Mouse (Mus musculus): ENCODE results near the gene Cops3. TPM values are rescaled to one million over a fixed set of nuclear protein-coding genes. Genes with fewer than 3 reads are reported as not detected.
A peak's percentile ranks its signal among the peaks of the same experiment; 100 is the strongest.

The Cops3 gene
- polyA plus RNA-seq, 1 experiment = 9.9 TPM

DNA sequence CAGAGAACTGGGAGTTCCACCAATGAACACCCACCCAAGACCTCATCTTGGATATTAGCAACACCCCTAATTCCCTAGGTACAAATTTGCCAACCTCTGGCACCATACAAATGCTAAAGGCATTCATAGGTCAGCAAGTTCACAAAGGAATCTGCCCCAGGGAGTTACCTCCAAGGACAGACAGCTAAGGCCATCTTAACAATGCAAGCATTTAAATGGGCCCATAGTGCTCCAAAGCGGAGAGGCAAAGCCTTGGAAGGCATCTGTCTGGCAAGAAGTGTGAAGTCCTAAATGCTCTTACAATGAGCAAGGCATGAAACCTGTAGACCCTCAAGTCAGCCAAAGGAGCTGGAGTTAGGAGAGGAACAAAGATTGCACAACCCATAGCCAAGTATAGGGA is 25.3 kb downstream of the Cops3 start:
- no peak overlapping the region for H3K27ac ChIP-seq (ENCODE audit: insufficient read depth, low read length)
- H3K4me3 ChIP-seq (ENCODE audit: extremely low read depth, insufficient read depth, insufficient read length) = no peak overlapping the region
- 90% methylated on average over 1 of the region's 1 CpGs for WGBS
- H3K27me3 ChIP-seq (ENCODE audit: control insufficient read depth, insufficient read depth, low read length) = no peaks in the 10 kb centered on the region
- no peak for DNase-seq (ENCODE audit: low read depth in 1 of 2, low spot score in 2 of 2)
- H3K4me1 ChIP-seq (ENCODE audit: control insufficient read depth, insufficient read depth, insufficient read length) = peaks cover 2% of the 10 kb centered on the region; the same call in 1 of the 2 replicates
- H3K36me3 ChIP-seq (ENCODE audit: control insufficient read depth, insufficient read depth, low read length) = peaks cover 9% of the 10 kb centered on the region
- TF ChIP-seq CTCF (IDR thresholded peaks at IDR 0.05; ENCODE audit: extremely low read depth, insufficient read depth, insufficient read length, insufficient replicate concordance) (no peak), POLR2A (IDR thresholded peaks at IDR 0.05; ENCODE audit: low read depth, low read length) (no peak)

DNA sequence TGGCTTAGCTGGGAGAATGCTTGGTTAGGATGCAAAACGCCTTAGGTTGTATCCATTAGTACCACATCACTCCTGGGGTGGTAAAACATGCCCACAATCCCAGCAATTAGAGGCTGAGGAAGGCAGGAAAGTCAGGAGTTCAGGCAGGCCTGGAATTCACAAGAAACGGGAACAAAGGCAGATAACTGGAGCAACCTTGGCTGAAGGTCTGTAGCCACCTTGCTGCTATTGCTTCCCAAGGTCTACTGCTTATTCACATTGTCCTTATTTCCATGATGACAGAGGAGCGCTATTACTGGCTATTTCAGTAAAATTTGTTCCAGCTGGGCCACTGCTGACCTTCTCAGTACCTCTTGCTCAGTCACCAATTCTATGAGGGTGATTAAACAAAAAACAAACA is 26.4 kb downstream of the Cops3 start:
- TF ChIP-seq CTCF (IDR thresholded peaks at IDR 0.05; ENCODE audit: extremely low read depth, insufficient read depth, insufficient read length, insufficient replicate concordance) = no peak
- no peak for TF ChIP-seq POLR2A (IDR thresholded peaks at IDR 0.05; ENCODE audit: low read depth, low read length)
- Histone ChIP-seq H3K27me3 (ENCODE audit: control insufficient read depth, insufficient read depth, low read length) (no peaks in the 10 kb centered on the region), H3K36me3 (ENCODE audit: control insufficient read depth, insufficient read depth, low read length) (peaks cover 7% of the 10 kb centered on the region), H3K4me3 (ENCODE audit: extremely low read depth, insufficient read depth, insufficient read length) (no peak overlapping the region), H3K27ac (ENCODE audit: insufficient read depth, low read length) (no peak overlapping the region), H3K4me1 (ENCODE audit: control insufficient read depth, insufficient read depth, insufficient read length) (peaks cover 6% of the 10 kb centered on the region; the same call in 1 of the 2 replicates)
- 87% methylated on average over 3 of the region's 3 CpGs for WGBS
- no peak for DNase-seq (ENCODE audit: low read depth in 1 of 2, low spot score in 2 of 2)

DNA sequence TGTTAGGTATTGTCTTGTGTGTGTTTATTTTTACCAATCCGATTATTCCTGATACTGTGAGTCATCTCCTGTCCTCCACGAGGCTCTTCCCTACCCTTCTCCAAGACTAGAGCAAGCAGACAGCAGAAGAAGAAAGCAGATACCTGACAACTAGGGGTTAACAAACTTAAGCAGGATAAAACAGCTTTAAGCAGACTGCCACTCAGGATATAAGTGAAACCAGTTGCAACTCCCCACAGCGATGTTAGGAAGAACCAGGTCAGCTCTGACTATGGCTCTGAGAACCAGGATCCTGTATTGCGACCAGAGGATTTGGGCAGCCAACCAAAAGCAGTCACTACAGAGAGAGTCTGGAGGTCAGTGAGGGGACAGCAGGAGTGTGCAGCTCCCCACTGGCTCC is 28.4 kb downstream of the Cops3 start:
- TF ChIP-seq CTCF (IDR thresholded peaks at IDR 0.05; ENCODE audit: extremely low read depth, insufficient read depth, insufficient read length, insufficient replicate concordance) (no peak), POLR2A (IDR thresholded peaks at IDR 0.05; ENCODE audit: low read depth, low read length) (no peak)

DNA sequence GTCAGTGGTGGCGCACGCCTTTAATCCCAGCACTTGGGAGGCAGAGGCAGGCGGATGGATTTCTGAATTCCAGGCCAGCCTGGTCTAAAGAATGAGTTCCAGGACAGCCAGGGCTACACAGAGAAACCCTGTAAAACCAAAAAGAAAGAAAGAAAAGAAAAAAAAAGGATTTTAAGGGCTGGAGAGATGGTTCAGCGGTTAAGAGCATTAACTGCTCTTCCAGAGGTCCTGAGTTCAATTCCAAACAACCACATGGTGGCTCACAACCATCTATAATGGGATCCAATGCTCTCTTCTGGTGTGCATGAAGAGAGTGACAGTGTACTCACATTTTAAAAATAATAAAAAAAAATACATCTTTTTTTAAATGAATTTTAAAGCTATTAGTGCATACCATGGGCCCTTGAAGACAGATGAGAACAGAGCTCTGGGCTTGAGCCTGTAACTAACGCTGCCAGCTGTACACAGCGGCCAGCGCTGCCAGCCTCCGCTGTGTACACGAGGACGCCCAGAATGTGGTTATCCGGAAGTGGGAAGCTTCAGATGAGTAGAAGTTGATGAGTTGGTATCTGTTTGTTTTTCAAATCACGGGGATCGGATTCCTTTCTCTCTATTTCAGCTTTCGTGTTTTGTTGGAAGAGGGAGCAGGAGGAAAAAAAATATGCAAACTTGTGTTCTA is 29.0 kb downstream of the Cops3 start:
- H3K4me3 ChIP-seq (ENCODE audit: extremely low read depth, insufficient read depth, insufficient read length) = peak overlapping the region; percentile 83; the same call in 1 of the 2 replicates
- TF ChIP-seq CTCF (IDR thresholded peaks at IDR 0.05; ENCODE audit: extremely low read depth, insufficient read depth, insufficient read length, insufficient replicate concordance) (no peak), POLR2A (IDR thresholded peaks at IDR 0.05; ENCODE audit: low read depth, low read length) (no peak)
- peaks cover 6% of the 10 kb centered on the region; the same call in 1 of the 2 replicates for H3K4me1 ChIP-seq (ENCODE audit: control insufficient read depth, insufficient read depth, insufficient read length)
- WGBS = 67% methylated on average over 14 of the region's 14 CpGs
- DNase-seq (ENCODE audit: low read depth in 1 of 2, low spot score in 2 of 2) = no peak
- H3K36me3 ChIP-seq (ENCODE audit: control insufficient read depth, insufficient read depth, low read length) = peaks cover 17% of the 10 kb centered on the region
- H3K27me3 ChIP-seq (ENCODE audit: control insufficient read depth, insufficient read depth, low read length) = no peaks in the 10 kb centered on the region
- H3K27ac ChIP-seq (ENCODE audit: insufficient read depth, low read length) = 0 out of 2 replicates have a peak overlapping the region, but pooled peaks have one; percentile 36

More for the DNA sequence above, 28.4 kb downstream of the Cops3 start:
- H3K4me3 ChIP-seq (ENCODE audit: extremely low read depth, insufficient read depth, insufficient read length) = no peak overlapping the region
- no peaks in the 10 kb centered on the region for H3K27me3 ChIP-seq (ENCODE audit: control insufficient read depth, insufficient read depth, low read length)
- peaks cover 11% of the 10 kb centered on the region for H3K36me3 ChIP-seq (ENCODE audit: control insufficient read depth, insufficient read depth, low read length)
- peaks cover 6% of the 10 kb centered on the region; the same call in 1 of the 2 replicates for H3K4me1 ChIP-seq (ENCODE audit: control insufficient read depth, insufficient read depth, insufficient read length)
- no peak for DNase-seq (ENCODE audit: low read depth in 1 of 2, low spot score in 2 of 2)
- no peak overlapping the region for H3K27ac ChIP-seq (ENCODE audit: insufficient read depth, low read length)
- 76% methylated on average over 4 of the region's 4 CpGs for WGBS

DNA sequence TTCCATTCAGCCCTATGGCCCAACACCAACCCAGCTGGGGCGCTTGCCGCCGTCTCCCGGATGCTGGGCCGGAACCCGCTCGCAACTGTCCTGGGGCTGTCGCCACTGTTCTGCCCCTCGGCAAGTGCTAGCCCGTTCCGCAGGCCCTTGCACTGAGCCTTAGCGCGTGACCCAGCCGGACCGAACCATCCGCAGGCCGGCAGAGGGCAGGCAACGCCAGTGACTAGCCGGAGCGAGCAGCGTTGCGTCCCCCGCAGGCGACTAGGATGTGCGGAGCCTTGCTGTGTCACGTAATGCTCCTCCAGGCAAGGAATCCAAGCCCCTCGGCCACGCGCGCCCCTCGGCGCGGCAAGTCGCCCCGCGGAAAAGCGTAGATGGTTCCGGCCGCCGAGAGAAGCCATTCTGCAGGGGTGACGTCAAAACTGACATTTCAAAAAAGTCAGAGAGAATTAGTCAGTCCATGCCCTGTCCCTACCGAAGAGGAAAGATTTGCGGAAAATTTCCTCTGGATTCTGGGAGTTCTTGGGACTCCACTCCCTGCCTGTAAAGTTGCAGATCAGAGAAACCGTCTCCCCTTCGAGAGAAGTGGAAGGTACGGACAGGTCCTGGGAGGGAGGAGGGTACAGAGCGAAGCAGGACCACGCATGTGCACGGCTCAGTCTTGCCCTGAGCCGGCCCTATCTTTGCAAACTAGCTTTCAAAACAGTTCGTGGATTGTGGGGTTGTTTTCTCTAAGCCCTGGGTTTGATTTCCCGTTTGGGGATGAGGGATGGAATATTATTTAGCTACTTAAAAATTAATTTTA is 29.8 kb downstream of the Cops3 start, which contains the start of gene Flcn:
Gene Flcn (minus strand): TSS at position 347 of the 805 bp plus-strand sequence.
- peak within 1 kb of the TSS; percentile 83 for H3K4me3 ChIP-seq (ENCODE audit: extremely low read depth, insufficient read depth, insufficient read length)
- peaks cover 24% of the 10 kb centered on the region for H3K36me3 ChIP-seq (ENCODE audit: control insufficient read depth, insufficient read depth, low read length)
- H3K27me3 ChIP-seq (ENCODE audit: control insufficient read depth, insufficient read depth, low read length) = no peaks in the 10 kb centered on the region
- whole genome bisulfite sequencing = under 1% methylated on average over 52 of the region's 52 CpGs
- H3K27ac ChIP-seq (ENCODE audit: insufficient read depth, low read length) = peak within 1 kb of the TSS; percentile 99
- peak; percentile 94 for TF ChIP-seq POLR2A (IDR thresholded peaks at IDR 0.05; ENCODE audit: low read depth, low read length)
- no peak for TF ChIP-seq CTCF (IDR thresholded peaks at IDR 0.05; ENCODE audit: extremely low read depth, insufficient read depth, insufficient read length, insufficient replicate concordance)
- peak; percentile 80 to 89 for DNase-seq (ENCODE audit: low read depth in 1 of 2, low spot score in 2 of 2)
- H3K4me1 ChIP-seq (ENCODE audit: control insufficient read depth, insufficient read depth, insufficient read length) = peaks cover 6% of the 10 kb centered on the region; the same call in 1 of the 2 replicates

DNA sequence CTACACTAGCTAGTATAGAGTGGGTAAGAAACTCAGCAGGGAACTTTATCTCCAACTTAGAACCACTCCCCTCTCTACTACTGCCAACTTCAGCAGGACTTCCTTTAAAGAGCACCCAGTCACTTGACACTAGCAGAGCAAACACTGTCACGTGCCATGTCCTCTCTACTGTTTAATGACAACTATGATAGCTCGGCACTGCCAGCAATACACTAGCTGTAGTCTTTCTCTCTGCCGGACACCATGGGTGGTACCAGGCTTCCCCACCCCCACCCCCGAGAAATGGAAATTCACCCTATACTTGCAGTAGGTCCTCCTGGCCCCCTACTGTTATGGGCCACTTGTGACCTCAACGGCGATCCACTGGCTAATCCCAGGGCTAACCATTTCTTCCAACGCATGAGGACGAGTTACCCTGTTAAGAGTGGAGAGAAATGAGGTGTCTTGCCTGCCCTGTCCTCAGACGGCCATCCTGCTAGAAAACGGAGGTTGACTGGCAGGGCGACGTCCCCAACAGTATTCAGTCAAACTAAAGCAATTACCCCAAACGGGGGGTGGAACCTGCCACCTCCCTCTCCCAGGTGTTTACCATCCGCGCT is 30.5 kb downstream of the Cops3 start:
- peaks cover 31% of the 10 kb centered on the region for H3K36me3 ChIP-seq (ENCODE audit: control insufficient read depth, insufficient read depth, low read length)
- WGBS = under 1% methylated on average over 15 of the region's 15 CpGs

More for the DNA sequence above, 30.5 kb downstream of the Cops3 start:
- no peak for TF ChIP-seq CTCF (IDR thresholded peaks at IDR 0.05; ENCODE audit: extremely low read depth, insufficient read depth, insufficient read length, insufficient replicate concordance)
- TF ChIP-seq POLR2A (IDR thresholded peaks at IDR 0.05; ENCODE audit: low read depth, low read length) = no peak
- DNase-seq (ENCODE audit: low read depth in 1 of 2, low spot score in 2 of 2) = peak; percentile 24 to 68
- peaks cover 6% of the 10 kb centered on the region; the same call in 1 of the 2 replicates for H3K4me1 ChIP-seq (ENCODE audit: control insufficient read depth, insufficient read depth, insufficient read length)
- H3K27me3 ChIP-seq (ENCODE audit: control insufficient read depth, insufficient read depth, low read length) = no peaks in the 10 kb centered on the region
- H3K27ac ChIP-seq (ENCODE audit: insufficient read depth, low read length) = peak overlapping the region; percentile 99
- peak overlapping the region; percentile 83 for H3K4me3 ChIP-seq (ENCODE audit: extremely low read depth, insufficient read depth, insufficient read length)
